Mouse (Mus musculus) ES-E14 (cell line): ENCODE measurements around the gene Alk. TPM values are rescaled to one million over a fixed set of nuclear protein-coding genes. Genes with fewer than 3 reads are reported as not detected.

Experiments used
- DNase-seq: peaks from one replicate; pipeline ENCODE4 v3.0.0-alpha.2; 2013; ENCODE audit warnings: low read depth, low spot score
- H3K27ac ChIP-seq: 2 replicates; pipeline ENCODE4 v1.5.1; 2012; ENCODE audit warnings: low read depth, mild to moderate bottlenecking, low read length, moderate library complexity, mixed read lengths; ENCODE audit not compliant: poor library complexity, insufficient read depth, severe bottlenecking
- H3K36me3 ChIP-seq: 2 replicates; pipeline ENCODE4 v1.6.1; 2012; ENCODE audit warnings: mild to moderate bottlenecking, low read length, moderate library complexity, mixed read lengths; ENCODE audit not compliant: control insufficient read depth, poor library complexity, insufficient read depth, severe bottlenecking
- H3K4me1 ChIP-seq, 2 experiments: fragments of 150-350 bp in 1 of 2; sonication (generic) in 1 of 2; 2 replicates each; pipeline ENCODE4 v1.6.1; 2012; ENCODE audit warnings: low read length in 2 of 2, mild to moderate bottlenecking in 1 of 2, mixed read lengths in 1 of 2; ENCODE audit not compliant: control insufficient read depth in 2 of 2, insufficient read depth in 2 of 2, poor library complexity in 1 of 2
- H3K4me3 ChIP-seq, 2 experiments: fragments of 150-350 bp in 1 of 2; sonication (generic) in 1 of 2; 2 replicates each; pipeline ENCODE4 v1.5.1; 2012; ENCODE audit warnings: low read length in 2 of 2, low read depth in 1 of 2, mild to moderate bottlenecking in 1 of 2, mixed read lengths in 1 of 2; ENCODE audit not compliant: insufficient read depth in 1 of 2, poor library complexity in 1 of 2, severe bottlenecking in 1 of 2
- H3K9ac ChIP-seq: 2 replicates; pipeline ENCODE4 v1.6.1; 2012; ENCODE audit warnings: low read depth, mild to moderate bottlenecking, low read length, mixed read lengths; ENCODE audit not compliant: poor library complexity, insufficient read depth, severe bottlenecking
- H3K9me3 ChIP-seq: fragments of 150-350 bp; sonication (generic); 2 replicates; pipeline ENCODE4 v1.6.1; 2012; ENCODE audit warnings: low read depth, mild to moderate bottlenecking, low read length; ENCODE audit not compliant: control insufficient read depth, insufficient read depth
- CHD2 ChIP-seq: IDR thresholded peaks from 2 replicates; pipeline ENCODE4 v1.6.1; 2014; ENCODE audit warnings: mild to moderate bottlenecking, low read depth, low read length, inconsistent platforms
- HCFC1 ChIP-seq: IDR thresholded peaks from 2 replicates; pipeline ENCODE4 v1.6.1; 2012; ENCODE audit warnings: low read length, inconsistent platforms, borderline replicate concordance; ENCODE audit not compliant: insufficient read depth
- MAFK ChIP-seq: IDR thresholded peaks from 2 replicates; pipeline ENCODE4 v1.6.1; 2014; ENCODE audit warnings: mild to moderate bottlenecking, low read depth, low read length, inconsistent platforms; ENCODE audit not compliant: insufficient read depth
- ZC3H11A ChIP-seq: IDR thresholded peaks from 2 replicates; pipeline ENCODE4 v1.6.1; 2012; ENCODE audit warnings: low read depth, mild to moderate bottlenecking, inconsistent platforms, low read length, borderline replicate concordance
- ZNF384 ChIP-seq: IDR thresholded peaks from 2 replicates; pipeline ENCODE4 v1.6.1; 2012; ENCODE audit warnings: low read depth, low read length, inconsistent platforms
- in situ Hi-C, 2 experiments: fragments of 600-800 bp; cut with MboI; formaldehyde crosslinking; loops; one replicate each; pipeline ENCODE4 v1.15.1; 2025; ENCODE audit warnings: low sequenced_read_pairs in 2 of 2, inconsistent platforms in 1 of 2; ENCODE audit not compliant: unreplicated experiment in 2 of 2
- total RNA-seq: library from RNA; depleted of rRNA; stranded (reverse); fragments of 300-350 nt; gene quantifications from 2 replicates; pipeline ENCODE4 v1.2.3, GENCODE M21; 2012

The Alk gene
- total RNA-seq, 1 experiment: 0.58 TPM

DNA sequence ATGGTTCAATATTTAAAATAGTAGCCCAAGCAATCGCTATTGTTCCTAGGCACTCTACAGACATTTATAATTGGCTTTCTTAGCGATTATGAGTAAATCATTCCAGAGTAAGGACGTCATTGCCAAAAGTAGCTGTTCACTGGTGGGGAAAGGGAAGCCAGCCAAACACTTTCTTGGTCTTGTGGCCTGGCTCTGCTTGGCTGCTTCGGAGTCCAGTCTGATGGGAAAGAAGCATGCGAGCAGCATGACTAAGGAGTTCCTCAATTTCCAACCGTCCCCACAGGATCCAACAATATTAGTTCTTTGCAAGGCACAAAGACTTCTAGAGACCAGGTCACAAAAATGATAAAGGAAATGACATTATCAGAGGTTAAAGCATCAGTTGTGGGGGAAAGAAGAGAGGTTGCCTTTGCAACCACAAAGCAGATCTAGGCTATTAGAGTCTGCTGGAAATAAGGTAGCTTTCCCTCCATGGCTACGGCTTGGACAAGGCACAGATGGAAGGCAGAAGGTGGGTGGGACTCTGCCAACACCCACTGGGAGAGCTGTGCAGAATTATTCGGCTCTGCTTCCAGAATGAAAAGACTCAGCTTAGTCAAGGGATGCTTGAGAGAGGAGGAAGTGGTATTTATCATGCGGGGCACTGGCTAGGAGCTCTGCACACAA, 561.3 kb downstream of the Alk start:
- DNase-seq: no peak
- TF ChIP-seq HCFC1: no peak
- no peak for TF ChIP-seq ZNF384
- no peak for TF ChIP-seq MAFK
- no peak for TF ChIP-seq ZC3H11A
- no peak for TF ChIP-seq CHD2
- Histone ChIP-seq H3K4me3 (no peak overlapping the region), H3K9ac (no peak overlapping the region), H3K27ac (no peak overlapping the region), H3K36me3 (no peaks in the 10 kb centered on the region), H3K4me1 (no peaks in the 10 kb centered on the region), H3K9me3 (no peaks in the 10 kb centered on the region)
- in situ Hi-C loops: no loop called here

DNA sequence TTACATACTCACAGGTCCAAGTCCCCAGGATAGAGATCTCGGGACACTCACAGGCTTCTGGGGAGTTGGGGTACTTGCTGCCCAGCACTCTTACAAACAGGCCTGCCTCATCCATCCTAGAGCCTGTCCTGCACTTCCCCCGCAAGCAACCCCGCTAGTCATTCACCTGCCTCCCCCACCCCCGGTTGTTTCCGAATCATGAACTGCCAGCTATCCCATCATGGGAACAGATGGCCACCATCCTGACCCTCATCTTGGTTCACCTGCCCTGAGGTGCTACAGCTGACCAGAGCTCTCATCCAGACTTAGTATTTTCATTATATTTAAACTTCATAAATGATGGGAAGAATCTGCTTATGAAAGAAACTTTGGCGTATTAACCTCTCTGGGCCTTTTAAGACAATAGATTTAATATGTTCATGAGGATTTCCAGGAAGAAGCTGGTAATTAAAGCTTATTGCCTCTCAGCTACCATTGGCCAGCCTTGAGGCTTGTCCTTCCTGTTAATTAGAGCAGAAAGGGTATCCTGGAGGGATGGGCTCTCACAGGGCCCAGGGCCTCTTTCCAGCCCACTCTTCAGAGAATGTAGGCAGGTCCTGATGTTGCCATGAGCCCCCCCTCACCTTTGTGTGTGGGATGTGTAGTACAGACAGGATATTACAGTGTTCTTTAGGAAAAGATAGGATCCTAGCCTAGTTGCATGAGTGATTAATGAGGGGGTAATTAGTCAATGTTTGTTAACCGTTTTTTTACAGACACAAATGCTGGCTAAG, 565.1 kb downstream of the Alk start:
- in situ Hi-C loops: no loop called here
- TF ChIP-seq CHD2: no peak
- no peak for TF ChIP-seq ZNF384
- TF ChIP-seq HCFC1: no peak
- no peak for TF ChIP-seq MAFK
- no peak for TF ChIP-seq ZC3H11A
- no peak for DNase-seq
- Histone ChIP-seq H3K9ac (no peak overlapping the region), H3K4me1 (no peaks in the 10 kb centered on the region), H3K9me3 (no peaks in the 10 kb centered on the region), H3K36me3 (no peaks in the 10 kb centered on the region), H3K27ac (no peak overlapping the region), H3K4me3 (no peak overlapping the region)

DNA sequence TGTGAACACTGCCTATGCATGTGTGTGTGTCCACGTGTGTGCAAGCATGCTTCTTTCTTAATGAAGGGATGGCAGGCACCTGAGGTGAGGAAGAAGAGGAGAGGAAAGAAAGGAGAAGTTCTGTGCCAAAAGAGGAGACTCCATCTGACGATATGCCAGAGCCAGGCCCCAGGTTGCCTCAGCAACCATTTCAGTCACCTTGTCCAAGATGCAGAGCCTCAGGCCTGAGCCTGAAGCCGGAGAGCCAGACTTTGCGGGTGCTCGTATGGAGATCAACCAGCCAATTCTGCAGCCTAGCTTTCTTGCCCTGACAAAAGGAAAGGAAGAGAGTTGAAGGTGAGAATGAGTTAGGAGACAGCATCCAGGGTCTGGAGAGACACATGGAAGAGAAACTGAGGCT, 566.1 kb downstream of the Alk start:
- H3K27ac ChIP-seq: no peak overlapping the region
- in situ Hi-C loops: no loop called here
- TF ChIP-seq ZNF384 (no peak), ZC3H11A (no peak), HCFC1 (no peak), MAFK (no peak), CHD2 (no peak)
- no peak for DNase-seq
- no peaks in the 10 kb centered on the region for H3K36me3 ChIP-seq
- no peaks in the 10 kb centered on the region for H3K9me3 ChIP-seq
- no peak overlapping the region for H3K4me3 ChIP-seq
- H3K4me1 ChIP-seq: no peaks in the 10 kb centered on the region
- no peak overlapping the region for H3K9ac ChIP-seq

DNA sequence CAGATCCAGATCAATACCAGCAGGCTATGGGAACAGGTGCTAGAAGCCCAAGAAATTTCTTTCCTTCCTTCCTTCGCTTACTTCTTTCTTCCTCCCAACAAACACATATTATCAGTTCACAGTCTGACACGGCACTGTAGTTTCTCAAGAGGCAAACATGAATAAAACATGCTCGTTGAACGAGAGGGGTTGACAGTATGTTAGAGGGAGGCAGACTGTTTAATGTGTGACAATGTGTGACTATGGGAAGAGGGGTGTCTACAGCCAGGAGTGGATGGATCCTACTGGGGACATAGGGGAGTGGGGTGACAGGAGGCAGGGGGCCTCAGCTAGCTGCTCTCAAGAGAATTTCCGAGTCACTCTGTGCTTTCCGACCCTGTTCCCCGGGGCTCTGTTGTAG, 573.8 kb downstream of the Alk start:
- H3K4me1 ChIP-seq: no peaks in the 10 kb centered on the region
- in situ Hi-C loops: no loop called here
- H3K27ac ChIP-seq: no peak overlapping the region
- H3K4me3 ChIP-seq: no peak overlapping the region
- TF ChIP-seq CHD2 (no peak), HCFC1 (no peak), ZNF384 (no peak), MAFK (no peak), ZC3H11A (no peak)
- no peaks in the 10 kb centered on the region for H3K9me3 ChIP-seq
- no peak for DNase-seq
- no peaks in the 10 kb centered on the region for H3K36me3 ChIP-seq
- no peak overlapping the region for H3K9ac ChIP-seq
